Mouse (Mus musculus): ENCODE data around the gene Fasl.

Gene Fasl

DNA sequence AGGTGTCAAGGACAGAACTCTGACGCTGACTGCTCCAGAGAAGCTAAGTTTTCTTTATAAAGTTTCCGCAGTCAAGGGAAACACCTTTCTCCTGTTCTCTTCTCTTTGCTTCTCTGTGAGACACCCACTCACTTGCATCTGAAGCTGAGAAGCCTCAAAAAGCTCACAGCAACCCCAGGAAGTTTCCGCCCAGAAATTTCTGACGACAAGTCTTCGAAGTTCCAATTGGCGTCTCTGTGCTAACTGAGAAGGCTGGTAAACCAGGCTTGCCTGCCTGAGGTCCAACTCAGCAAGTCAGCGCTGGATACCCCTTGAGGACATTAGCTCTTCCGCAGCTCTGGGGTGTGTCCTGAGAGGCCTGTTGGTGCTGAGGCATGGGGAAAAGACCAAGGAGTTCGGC lies at the start of gene Fasl:
Gene Fasl (minus strand): TSS at position 157 of the 400 bp plus-strand sequence.
- no peak for DNase-seq (ENCODE audit: low spot score)

GRCm38 (mm10) chr1:161826677-161827076 lies 38.4 kb upstream of the Fasl start:
- no peak for DNase-seq (ENCODE audit: low spot score)

DNA sequence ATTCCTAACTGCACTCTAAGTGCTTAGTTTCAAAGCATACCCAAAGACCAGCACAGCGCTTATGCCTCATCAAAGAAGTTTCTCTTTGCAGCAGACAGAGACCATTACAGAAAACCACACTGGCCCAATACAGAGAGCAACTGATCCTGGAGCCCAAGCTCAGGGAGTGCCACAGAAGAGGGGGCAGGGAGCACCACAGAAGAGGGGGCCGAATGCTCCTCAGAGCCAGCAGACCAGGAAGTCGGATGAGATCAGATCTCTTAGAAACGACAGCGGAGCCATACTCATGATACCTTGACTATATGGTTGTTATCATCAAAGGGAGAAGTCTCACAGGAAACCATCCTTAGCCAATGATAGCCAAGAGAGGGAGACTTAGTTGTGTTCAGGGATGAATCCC lies 21.1 kb upstream of the Fasl start:
- DNase-seq (ENCODE audit: low spot score), result no peak

DNA sequence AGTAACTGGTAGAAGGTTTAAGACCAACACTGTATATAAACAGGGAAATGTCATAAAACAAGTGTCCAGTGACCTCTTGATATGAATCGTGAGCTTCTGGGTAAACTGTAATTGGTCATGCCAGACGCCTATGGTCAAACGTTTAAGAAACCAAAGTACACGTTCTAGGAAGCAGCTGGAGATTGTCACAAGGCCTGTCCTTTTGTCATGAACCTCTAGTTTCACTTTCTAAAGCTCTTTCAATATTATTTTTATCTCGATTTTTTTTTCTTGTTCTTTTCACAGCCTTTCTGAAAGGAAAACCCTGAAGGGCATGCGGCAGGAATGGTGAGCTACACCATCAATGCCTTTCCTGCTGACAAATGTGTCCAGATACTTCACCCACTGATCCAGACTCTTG lies 20.7 kb upstream of the Fasl start:
- no peak for DNase-seq (ENCODE audit: low spot score)

GRCm38 (mm10) chr1:161804541-161804971 lies 16.3 kb upstream of the Fasl start:
- no peak for DNase-seq (ENCODE audit: low spot score)

GRCm38 (mm10) chr1:161801321-161801720 lies 13.0 kb upstream of the Fasl start:
- DNase-seq (ENCODE audit: low spot score), result no peak

DNA sequence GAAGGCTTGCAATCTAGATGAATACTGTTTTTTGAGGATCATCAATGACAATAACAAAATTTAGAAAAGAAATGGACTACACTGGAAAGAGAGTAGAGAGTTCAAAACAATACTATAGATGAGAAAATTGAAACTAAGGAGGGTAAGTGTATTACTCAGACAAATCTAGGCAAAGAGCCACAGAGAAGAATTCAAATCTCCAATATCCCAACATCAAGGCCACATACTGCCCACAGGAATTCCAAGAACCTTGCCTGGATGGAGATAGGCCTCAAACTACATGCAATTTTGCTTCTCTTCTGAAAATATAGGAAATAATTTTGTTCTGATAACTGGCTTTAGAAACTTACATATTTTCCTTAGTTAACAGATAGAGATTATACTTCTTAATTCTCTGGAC lies 12.0 kb upstream of the Fasl start:
- no peak for DNase-seq (ENCODE audit: low spot score)

- DNase-seq (ENCODE audit: low spot score), result no peak
Observed at GRCm38 (mm10) chr1:161799791-161800190, 11.5 kb upstream of the Fasl start.

GRCm38 (mm10) chr1:161798866-161799265 lies 10.6 kb upstream of the Fasl start:
- DNase-seq (ENCODE audit: low spot score), result no peak

DNA sequence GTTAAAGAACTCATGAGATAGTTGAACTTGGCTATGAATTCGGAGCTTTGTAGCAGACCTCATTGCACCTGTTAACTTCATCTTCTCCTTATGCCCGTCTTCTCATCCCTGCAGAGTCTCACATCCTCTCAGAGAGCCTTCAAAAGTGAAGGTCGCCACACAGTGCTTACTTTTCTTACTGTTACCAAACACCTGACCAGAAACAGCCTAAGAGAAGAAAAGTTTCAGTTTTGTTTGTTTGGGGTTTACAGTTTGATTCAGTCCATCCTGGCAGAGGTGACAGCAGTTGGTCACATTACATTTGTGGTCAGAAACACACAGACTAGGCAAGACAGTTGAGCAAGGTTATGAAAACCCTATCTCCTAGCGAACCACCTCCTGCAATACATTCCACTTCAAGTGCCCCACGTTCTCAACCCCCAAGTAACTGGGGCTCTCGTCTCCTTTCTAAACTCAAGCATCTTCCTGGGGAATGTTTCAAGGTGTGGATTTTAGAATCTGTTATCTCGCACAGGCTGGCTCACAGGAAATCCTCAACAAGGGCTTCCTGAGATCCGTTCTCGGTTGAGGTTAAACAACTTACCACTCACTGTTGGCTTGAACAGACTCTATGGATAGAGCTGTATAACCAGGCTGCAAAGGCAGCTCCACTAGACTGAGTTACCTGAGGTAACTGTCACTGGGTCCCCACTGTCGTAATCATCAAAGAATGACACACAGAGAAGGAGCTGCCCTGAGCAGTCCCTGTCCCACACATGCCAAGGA lies 6.3 kb upstream of the Fasl start:
- DNase-seq (ENCODE audit: low spot score), result no peak

DNA sequence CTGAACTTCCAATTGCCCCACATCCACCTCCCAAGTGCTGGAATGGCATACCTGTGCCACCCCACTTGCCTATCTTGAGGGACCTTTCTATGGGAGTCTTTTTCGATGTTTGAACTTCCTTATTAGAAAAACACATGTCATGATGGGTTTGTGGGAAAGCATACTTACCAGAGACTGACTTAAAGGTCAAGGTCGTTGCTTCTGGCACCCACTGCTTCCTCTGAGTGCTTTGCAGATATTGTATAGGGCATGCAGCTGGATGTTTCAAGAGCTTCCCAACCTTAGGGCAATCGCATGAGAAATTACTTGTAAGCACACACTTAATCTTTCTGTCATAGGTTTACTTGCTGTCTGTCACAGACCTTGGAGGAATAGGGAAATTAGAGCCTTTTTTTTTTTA lies 5.0 kb upstream of the Fasl start:
- DNase-seq (ENCODE audit: low spot score), result no peak

DNA sequence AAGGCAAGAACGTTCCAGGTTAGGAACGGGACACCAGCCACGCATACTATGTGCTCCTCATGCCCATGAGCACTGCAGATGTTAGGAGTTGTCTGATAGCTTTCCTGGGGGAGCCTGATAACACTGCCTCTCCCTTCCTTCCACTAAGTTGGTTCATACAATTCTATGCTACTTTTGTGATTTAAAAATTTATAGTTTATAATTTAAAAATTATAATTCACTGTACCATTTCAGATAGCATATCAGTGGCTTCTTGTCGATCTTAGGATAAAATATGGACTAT lies 4.3 kb upstream of the Fasl start:
- no peak for DNase-seq (ENCODE audit: low spot score)

DNA sequence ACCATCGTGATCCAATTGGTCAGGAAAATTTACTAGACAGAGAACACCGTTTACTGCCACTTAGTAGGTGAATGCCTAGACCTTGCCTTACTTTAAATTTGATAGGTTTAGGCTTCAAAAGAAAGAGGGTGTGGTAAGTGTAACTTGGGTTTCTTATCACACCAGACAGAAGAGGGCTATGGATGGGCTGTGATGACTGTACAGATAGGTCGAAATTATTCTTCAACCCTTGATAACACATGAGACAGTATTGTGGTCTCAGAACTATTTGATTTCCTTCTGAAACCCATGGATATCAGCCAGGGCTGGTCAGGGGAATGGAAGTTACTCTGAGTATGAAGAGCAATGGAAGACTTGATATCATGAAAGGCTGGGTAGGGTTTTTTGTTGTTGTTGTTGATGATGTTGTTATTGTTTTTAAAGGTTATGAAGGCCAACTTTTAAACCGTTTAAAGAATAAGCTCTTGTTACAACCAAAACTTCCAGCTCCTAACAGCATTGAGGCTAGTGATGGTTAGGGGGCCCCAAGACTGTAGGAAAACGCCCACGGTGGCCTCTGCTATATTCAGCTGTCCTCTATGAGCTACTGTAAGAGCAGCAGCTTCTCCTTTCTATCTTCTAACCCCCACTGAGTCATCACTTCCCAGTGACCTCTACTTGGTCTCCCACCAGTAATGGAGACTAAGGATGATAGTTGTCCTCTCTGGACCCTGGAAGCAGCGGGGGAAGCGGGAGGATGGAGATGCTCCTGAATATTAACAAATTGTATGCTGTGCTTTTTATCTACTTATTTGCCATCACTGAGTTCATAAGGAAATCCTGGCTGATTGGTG lies 3.8 kb upstream of the Fasl start:
- no peak for DNase-seq (ENCODE audit: low spot score)

GRCm38 (mm10) chr1:161782725-161783124 lies 5.6 kb downstream of the Fasl start:
- DNase-seq (ENCODE audit: low spot score), result no peak

DNA sequence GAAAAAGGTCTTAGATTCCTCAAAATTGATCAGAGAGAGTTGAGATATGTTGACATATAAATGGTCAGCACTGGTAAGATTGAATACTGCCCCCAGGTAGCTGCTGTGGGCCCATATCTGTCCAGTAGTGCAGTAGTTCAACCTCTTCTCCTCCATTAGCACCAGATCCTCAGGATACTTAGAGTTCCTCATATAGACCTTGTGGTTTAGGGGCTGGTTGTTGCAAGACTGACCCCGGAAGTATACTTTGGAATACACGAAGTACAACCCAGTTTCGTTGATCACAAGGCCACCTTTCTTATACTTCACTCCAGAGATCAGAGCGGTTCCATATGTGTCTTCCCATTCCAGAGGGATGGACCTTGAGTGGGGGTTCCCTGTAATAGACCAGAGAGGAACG lies 6.7 kb downstream of the Fasl start:
- DNase-seq (ENCODE audit: low spot score), result no peak

GRCm38 (mm10) chr1:161779057-161779456 lies 9.2 kb downstream of the Fasl start:
- DNase-seq (ENCODE audit: low spot score), result no peak

DNA sequence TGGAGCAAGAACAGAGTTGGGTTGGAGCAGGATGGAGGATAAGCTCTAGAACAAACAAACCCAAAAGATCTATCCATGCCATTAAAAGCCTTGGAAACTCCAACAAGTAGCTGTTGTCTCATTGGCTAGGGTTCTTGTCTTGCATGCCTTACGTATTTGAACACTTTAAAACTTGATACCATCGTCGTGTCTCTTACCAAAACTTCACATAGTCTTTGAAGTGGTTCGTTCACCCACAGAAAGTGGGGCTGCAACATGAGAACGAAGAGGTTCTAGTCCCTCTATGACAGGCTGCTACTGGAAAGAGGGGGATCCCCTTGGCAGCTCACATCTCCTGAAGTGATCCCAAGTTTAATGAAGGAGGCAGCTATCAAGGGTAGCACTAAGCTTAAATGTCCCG lies 13.1 kb downstream of the Fasl start:
- DNase-seq (ENCODE audit: low spot score), result no peak

DNA sequence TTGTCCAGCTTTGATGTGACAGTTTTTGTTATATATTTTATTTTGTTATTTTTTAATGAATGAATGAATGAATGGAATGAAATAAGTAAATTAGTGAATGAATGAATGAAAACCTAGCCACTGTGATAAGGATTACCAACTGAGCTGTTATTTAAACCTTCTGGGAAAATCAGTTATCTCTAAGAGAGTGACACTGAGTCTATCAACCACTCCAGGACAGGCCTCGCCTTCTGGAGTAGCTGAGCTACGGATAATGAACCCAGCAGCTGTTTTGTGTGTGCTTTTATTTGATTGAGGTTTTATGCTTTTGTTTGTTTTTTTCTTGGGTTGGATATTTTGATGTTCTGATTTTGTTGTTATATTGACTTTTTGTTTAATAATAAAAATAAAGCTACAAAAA lies 17.0 kb downstream of the Fasl start:
- no peak for DNase-seq (ENCODE audit: low spot score)

- DNase-seq (ENCODE audit: low spot score), result no peak
Observed at GRCm38 (mm10) chr1:161769329-161769728, 19.0 kb downstream of the Fasl start.

GRCm38 (mm10) chr1:161767101-161767524 lies 21.2 kb downstream of the Fasl start:
- DNase-seq (ENCODE audit: low spot score), result no peak

DNA sequence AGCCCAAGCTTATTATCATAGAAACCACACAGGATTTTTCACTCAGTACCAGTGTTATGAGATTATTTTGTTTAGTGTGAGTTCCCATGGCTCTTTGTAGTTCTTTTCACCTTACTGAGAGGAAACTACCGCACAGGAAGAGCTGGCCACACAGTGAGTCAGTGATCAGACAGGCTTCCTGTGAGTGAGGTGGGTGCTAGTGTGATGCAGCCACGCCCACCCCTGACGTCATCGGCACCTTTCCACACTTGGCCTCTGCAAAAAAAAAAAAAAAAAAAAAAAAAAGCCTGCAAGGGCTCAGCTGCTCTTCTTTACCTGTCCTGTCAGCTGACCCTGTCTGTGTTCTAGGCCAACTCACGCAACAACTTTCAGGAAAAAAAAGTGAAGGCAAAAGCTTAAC lies 21.6 kb downstream of the Fasl start:
- DNase-seq (ENCODE audit: low spot score), result peak; percentile 76

GRCm38 (mm10) chr1:161765932-161766331 lies 22.4 kb downstream of the Fasl start:
- no peak for DNase-seq (ENCODE audit: low spot score)

DNA sequence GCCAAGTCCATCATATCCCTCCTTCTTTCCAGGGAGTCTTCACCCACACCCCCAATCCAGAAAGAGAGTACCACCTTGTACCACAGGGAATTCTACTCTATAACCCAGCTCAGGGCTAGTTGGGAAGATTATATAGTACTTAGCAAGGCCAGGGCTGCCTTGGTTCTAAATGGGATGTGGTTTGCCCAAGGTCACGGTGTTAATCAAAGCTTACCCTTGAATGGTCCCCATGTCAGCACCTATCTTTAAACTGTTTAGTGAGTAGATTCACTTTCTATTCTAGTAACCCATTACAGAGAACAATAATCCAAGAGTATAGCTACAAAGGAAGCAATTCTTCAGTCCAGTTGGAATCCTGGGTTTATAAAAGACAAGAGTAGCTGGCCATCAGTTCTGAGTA lies 23.3 kb downstream of the Fasl start:
- DNase-seq (ENCODE audit: low spot score), result no peak

GRCm38 (mm10) chr1:161761556-161761955 lies 26.7 kb downstream of the Fasl start:
- DNase-seq (ENCODE audit: low spot score), result no peak
